Mouse (Mus musculus) kidney, postnatal 36 days (tissue): ENCODE measurements around the gene Fam92b.

Experiments
- DNase-seq, 2 experiments: peaks; one replicate each; pipeline ENCODE4 v3.0.0; 2021 to 2022; ENCODE audit warnings: mixed read lengths in 2 of 2

Gene Fam92b

DNA sequence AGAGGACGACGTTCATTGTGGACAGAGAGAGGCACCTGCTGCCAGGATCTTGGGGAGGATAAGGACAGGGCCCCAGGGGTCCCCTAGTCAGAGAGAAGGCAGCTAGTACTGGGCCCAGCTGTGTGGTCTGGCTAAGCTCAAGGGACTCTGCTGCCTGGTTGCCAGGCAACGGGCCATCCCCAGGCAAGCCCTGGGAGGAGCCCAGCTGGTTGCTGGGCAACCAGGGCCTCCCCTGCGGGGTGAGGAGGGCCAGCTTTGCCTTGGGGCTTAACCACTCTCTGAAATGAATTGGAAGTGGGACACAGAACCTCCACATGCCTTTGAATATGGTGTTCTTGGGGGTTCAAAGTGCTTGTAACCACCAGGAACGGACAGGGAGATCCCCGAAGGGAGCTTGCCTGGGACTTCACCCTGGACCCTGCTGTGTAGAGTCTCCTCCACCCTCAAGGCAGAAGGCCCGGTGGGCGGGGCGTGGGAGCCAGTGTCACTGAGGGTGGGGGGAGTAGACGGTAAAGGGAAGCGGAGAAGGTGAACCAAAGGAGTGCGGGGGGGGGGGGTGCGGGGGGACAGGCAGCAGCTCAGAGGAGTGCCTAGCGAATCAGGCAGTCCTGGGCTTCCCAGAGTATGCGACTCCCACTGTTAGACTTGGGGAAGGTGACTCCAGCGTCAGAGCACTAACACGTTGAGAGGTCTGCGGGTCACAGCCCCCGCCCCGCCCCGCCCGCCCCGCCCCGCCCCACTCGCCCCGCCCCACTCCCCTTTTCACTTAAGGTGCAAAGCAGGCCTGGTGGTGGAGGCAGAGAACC is at the start of gene Fam92b:
Gene Fam92b, minus strand, starts transcription at position 149 of the 806 bp plus-strand sequence.
- peak in 1 of 2 experiments; percentile 40 for DNase-seq

DNA sequence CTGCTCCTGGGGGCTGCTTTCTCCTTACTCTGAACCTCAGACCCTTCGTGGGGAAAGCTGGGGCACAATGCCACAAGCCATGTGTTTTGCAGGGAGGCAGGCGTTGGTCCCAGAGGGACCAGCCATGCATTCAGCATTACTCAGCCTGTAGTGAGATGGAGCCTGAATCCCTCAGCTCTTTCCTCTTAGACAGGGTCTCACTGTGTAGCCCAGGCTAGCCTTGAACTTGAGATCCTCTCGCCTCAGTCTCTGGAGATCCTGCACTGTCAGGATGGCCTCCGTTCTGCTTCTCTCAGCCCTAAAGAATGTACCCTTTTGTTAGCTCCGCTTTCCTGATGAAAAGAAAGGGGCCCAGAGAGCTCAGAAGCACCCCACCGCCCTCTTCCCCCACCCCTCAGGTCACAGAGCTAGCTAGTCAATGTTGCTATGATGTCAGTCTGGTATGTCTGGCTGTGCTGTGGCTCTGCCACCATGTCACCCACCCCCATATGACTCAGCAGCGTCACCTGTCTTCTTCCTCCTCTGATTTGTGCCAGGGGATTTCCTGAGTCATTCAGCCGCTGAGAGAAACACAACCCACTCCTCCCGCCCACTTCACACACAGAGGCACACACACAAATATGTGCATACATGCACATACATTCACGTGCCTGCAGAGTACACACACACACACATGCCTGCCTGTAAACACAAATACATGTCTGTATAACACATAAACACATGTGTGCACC is 48.3 kb upstream of the Fam92b start:
- DNase-seq = no peak

- DNase-seq = no peak
These were observed 47.5 kb upstream of the Fam92b start for GRCm38 (mm10) chr8:120224521-120225420.

- DNase-seq = no peak
These were observed 45.3 kb upstream of the Fam92b start for GRCm38 (mm10) chr8:120222548-120222947.

- peak; percentile 51 for DNase-seq
These were observed 39.9 kb upstream of the Fam92b start for GRCm38 (mm10) chr8:120216855-120217830.

DNA sequence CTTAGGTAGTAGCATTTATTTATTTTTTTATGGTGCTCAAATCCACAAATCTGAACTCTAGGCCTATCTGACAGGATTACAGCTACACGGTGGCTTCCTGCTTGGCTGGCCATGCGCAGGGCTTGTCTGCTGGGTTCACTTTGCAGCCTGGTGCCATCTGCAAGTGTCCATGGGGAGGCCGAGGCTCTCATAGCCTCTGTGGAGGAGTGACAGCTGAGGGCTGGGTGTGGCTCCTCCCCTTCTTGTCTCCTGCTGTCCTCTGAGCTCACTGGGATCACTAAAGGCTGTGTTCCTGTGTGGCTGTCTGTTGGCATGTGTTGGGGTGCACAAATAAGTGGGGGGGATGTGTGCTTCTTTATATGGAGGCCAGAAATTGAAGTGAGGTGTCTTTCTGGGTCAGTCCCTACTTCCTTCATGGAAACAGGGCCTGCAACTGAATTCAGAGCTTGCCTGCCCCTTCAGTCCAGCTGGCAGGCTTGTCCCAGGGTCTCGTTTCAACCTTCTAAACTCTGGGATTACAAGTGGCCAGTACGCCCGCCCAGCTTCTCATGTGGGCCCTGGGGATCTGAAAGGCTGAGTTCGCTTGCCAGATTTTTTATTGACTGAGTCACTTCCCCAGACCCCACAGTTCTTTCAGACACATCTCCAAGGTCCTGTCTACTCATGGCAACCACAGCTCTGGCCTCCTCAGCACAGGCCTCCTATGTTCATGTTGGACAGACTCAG is 38.3 kb upstream of the Fam92b start:
- DNase-seq = peak in 1 of 2 experiments; percentile 25

GRCm38 (mm10) chr8:120213939-120214338 is 36.7 kb upstream of the Fam92b start:
- DNase-seq = peak in 1 of 2 experiments; percentile 49

DNA sequence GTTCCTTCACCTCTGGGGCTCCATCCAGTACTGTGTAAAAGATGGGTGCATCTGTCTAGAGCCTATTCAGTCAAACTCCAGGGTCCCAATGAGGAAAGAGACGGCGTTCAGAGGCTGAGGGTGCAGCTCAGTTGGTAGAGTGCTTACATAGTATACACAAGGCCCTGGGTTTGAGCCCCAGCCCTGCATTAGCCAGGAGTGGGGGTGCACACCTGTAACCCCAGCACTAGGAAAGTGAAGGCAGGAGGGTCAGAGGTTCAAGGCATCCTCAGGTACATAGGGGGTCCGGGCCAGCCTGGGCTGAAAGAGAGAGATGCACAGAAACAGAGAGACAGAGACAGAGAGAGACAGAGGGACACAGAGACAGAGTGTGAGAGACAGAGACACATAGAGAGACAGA is 36.0 kb upstream of the Fam92b start:
- no peak for DNase-seq

DNA sequence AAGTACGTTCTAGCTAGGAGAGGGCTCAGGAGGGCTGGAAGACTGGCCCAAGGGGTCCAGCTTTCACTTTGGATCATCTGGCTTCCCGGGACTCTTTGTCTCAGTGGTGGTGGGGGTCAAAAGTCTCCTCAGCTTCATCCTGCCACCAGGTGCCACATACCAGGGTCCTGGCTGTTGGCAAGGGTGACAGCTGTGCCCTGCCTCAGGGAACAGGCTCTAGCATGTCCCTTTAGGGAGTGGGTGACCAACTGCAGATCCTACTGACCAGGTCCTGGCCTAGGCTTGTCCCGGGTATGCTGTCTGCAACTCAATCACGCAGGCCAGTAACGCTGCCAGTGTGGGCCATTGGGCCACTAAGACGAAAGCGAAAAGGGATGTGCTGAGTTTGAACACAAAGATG is 35.3 kb upstream of the Fam92b start:
- DNase-seq = no peak

DNA sequence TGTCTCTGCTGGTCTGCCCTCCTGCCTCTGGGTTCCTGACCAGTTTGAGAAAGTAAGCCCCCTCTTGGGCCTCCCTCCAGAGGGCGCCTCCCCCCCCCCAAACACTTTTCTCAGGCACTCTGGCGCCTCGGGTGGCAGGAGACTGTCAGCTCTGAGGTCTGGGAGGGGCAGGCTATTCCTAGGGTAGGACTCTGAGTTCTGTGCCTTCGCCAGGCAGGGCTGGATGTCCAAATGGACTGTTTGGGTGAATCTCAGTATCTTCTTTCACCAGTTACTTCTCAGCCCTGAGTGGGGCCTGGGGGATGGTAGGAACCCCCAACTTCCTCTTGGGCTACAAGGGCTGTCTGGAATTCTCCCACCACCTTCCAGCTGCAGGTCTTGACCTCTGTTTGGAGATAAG is 34.1 kb upstream of the Fam92b start:
- no peak for DNase-seq

DNA sequence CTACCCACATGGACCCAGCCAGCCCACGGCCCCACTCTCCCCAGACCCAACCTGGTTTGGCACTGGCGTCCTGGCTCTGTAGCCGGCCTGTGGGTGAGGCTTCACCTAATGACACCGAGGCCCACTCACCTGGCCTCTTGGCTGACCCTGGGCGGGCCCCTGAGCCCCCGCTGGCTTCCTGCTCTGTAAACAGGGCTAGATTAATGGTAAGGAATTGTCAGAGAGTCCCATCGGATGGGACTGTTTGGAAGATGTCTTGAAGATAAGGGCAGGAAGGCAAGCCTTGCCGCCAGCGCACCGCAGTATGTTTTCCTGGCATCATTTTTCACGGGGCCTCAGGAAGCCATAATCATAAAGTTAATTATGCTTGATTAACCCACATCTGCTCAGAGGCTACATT is 30.8 kb upstream of the Fam92b start:
- DNase-seq = no peak

DNA sequence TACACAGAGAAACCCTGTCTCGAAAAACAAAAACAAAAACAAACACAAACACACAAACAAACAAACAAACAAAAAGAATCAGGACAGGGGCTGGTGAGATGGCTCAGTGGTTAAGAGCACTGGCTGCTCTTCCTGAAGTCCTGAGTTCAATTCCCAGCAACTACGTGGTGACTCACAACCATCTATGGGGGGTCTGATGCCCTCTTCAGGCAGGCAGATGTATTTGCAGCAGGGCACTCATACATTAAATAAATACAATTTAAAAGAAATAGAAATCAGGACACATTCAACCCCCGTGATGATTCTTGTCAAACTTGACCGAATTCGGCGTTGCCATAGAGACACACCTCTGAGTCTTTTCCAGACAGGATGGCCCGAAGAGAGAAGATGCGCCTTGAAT is 30.1 kb upstream of the Fam92b start:
- DNase-seq = no peak

- DNase-seq = no peak
These were observed 28.6 kb upstream of the Fam92b start for GRCm38 (mm10) chr8:120205916-120206315.

GRCm38 (mm10) chr8:120204736-120205360 is 27.6 kb upstream of the Fam92b start:
- peak; percentile 69 to 84 for DNase-seq

DNA sequence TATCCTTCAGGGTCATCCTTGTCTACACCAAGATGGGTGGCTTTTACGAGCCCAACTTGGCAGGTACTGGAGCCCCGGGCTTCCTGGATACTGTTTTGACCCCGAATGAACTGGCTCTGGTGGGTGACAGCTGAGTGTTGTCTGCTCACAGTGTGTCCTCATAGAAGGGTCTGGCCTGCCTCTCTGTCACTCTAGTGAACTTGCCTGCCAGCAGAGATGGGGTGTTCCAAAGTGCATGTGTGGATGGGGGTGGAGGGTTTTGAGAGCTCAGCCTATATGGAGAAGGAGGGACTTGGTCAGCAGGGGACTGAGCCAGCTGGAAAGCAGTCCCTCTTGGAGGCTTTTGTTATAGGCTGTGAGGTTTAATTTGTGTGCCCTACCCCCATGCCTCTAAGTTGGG is 25.3 kb upstream of the Fam92b start:
- no peak for DNase-seq

- no peak for DNase-seq
These were observed 24.1 kb upstream of the Fam92b start for GRCm38 (mm10) chr8:120201351-120201750.

DNA sequence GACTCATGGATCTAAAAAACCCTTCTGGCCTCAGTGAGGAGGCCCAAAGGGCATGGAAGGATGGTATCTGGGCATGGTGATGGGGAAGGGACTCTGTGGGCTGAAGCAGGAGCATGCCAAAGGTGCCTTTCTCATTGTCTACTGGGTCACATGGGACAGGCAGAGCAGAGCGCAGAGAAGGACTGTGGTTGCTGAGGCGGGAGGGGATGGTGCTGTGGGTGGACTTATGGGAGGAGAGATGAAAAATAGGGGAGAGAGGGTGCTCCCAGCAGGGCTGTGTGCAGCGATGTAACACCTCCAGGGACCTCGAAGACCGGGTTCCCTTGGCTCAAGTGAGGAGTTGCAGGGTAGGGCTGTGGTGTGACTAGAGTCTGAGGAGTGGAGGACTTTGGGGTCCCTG is 14.9 kb upstream of the Fam92b start:
- DNase-seq = no peak

GRCm38 (mm10) chr8:120191633-120192032 is 14.4 kb upstream of the Fam92b start:
- no peak for DNase-seq

GRCm38 (mm10) chr8:120190810-120191413 is 13.6 kb upstream of the Fam92b start:
- DNase-seq = peak; percentile 95 to 98
